Mouse (Mus musculus) midbrain, postnatal 0 days (tissue): Measurements from ENCODE around the gene Pdzph1. TPM values are rescaled to one million over a fixed set of nuclear protein-coding genes. Genes with fewer than 3 reads are reported as not detected.

Source experiments
- ATAC-seq: fragments of 200-750 bp; cut with Nextera tagmentation; 2 replicates; pipeline ENCODE4 v1.8.0; 2017; ENCODE audit warnings: moderate number of reproducible peaks, mild to moderate bottlenecking, moderate TSS enrichment, moderate library complexity; ENCODE audit not compliant: low FRiP score
- DNase-seq: peaks from one replicate; pipeline ENCODE4 v3.0.0-alpha.2; 2015; ENCODE audit warnings: low spot score
- H3K27ac ChIP-seq: fragments of 300-500 bp; sonication (generic); 2 replicates; pipeline ENCODE4 v1.5.1; 2014; ENCODE audit warnings: low read depth, mild to moderate bottlenecking, low read length, mixed read lengths
- H3K27me3 ChIP-seq: fragments of 300-500 bp; sonication (generic); 2 replicates; pipeline ENCODE4 v1.6.1; 2014; ENCODE audit warnings: low read length, control low read depth, mixed read lengths; ENCODE audit not compliant: insufficient read depth
- H3K36me3 ChIP-seq: fragments of 300-500 bp; sonication (generic); 2 replicates; pipeline ENCODE4 v1.6.1; 2014; ENCODE audit warnings: low read length, control low read depth, mixed read lengths; ENCODE audit not compliant: insufficient read depth
- H3K4me1 ChIP-seq: fragments of 300-500 bp; sonication (generic); 2 replicates; pipeline ENCODE4 v1.6.1; 2014; ENCODE audit warnings: mild to moderate bottlenecking, control low read depth, antibody characterized with exemption, low read length, mixed read lengths; ENCODE audit not compliant: insufficient read depth
- H3K4me2 ChIP-seq: fragments of 300-500 bp; sonication (generic); 2 replicates; pipeline ENCODE4 v1.6.1; 2014; ENCODE audit warnings: low read depth, mild to moderate bottlenecking, low read length, mixed read lengths; ENCODE audit not compliant: poor library complexity, severe bottlenecking
- H3K4me3 ChIP-seq: fragments of 300-500 bp; sonication (generic); 2 replicates; pipeline ENCODE4 v1.5.1; 2014; ENCODE audit warnings: low read depth, mild to moderate bottlenecking, low read length, moderate library complexity
- H3K9ac ChIP-seq: fragments of 300-500 bp; sonication (generic); replicated peaks from 2 replicates; pipeline ENCODE4 v1.6.1; 2014; ENCODE audit warnings: mild to moderate bottlenecking, low read length, moderate library complexity, mixed read lengths; ENCODE audit not compliant: poor library complexity, severe bottlenecking
- H3K9me3 ChIP-seq: fragments of 300-500 bp; sonication (generic); 2 replicates; pipeline ENCODE4 v1.6.1; 2016; ENCODE audit warnings: low read length, control low read depth
- CTCF ChIP-seq: IDR thresholded peaks from 2 replicates; pipeline ENCODE4 v1.5.1; 2016; ENCODE audit warnings: antibody characterized with exemption, mild to moderate bottlenecking
- WGBS: fragments of 180-500 bp; shearing (Covaris S2); extraction: QIAGEN DNeasy Blood & Tissue Kit; methylation state at CpG from one replicate; pipeline ENCODE4 v1.1.7; 2014; 5-methylcytosine and 5-hydroxymethylcytosine counted together
- polyA plus RNA-seq: library from polyadenylated mRNA; unstranded; fragments of >200 nt; fragmentation: Nextera tagmentation; extraction: Ambion mirVana; gene quantifications from 2 replicates; pipeline ENCODE4 v1.2.1, GENCODE M21; 2015
- total RNA-seq: library from RNA; depleted of rRNA; stranded (reverse); fragments of >200 nt; gene quantifications from 2 replicates; pipeline ENCODE4 v1.2.3, GENCODE M21; 2014; rRNA removed

The Pdzph1 gene
- total and polyA plus RNA-seq, 2 experiments from 2014 or later = 2.2 to 6.4 TPM

GRCm38 (mm10) chr17:58884393-58884792 lies 106.8 kb downstream of the Pdzph1 start:
- no peaks in the 10 kb centered on the region for H3K36me3 ChIP-seq
- DNase-seq (no peak), ATAC-seq (no peak)
- no peak overlapping the region for H3K27ac ChIP-seq
- no peak overlapping the region for H3K9ac ChIP-seq
- no peaks in the 10 kb centered on the region for H3K9me3 ChIP-seq
- no peak for TF ChIP-seq CTCF
- H3K4me2 ChIP-seq = no peak overlapping the region
- 26% methylated on average over 1 of the region's 1 CpGs for WGBS
- H3K27me3 ChIP-seq = no peaks in the 10 kb centered on the region
- H3K4me1 ChIP-seq = no peaks in the 10 kb centered on the region; the same call in 1 of the 2 replicates
- H3K4me3 ChIP-seq = no peak overlapping the region

- TF ChIP-seq CTCF = no peak
- 74% methylated on average over 1 of the region's 1 CpGs for WGBS
- H3K36me3 ChIP-seq = no peaks in the 10 kb centered on the region
- no peak overlapping the region for H3K9ac ChIP-seq
- H3K4me2 ChIP-seq = no peak overlapping the region
- H3K9me3 ChIP-seq = no peaks in the 10 kb centered on the region
- no peak overlapping the region for H3K4me3 ChIP-seq
- ATAC-seq (no peak), DNase-seq (no peak)
- no peaks in the 10 kb centered on the region for H3K4me1 ChIP-seq
- H3K27ac ChIP-seq = no peak overlapping the region
- H3K27me3 ChIP-seq = no peaks in the 10 kb centered on the region
These were observed 117.8 kb downstream of the Pdzph1 start for GRCm38 (mm10) chr17:58873356-58873755.

GRCm38 (mm10) chr17:58870795-58871194 lies 120.4 kb downstream of the Pdzph1 start:
- ATAC-seq (peak; percentile 62; the same call in 1 of the 2 replicates), DNase-seq (peak; percentile 79)
- Histone ChIP-seq H3K4me2 (no peak overlapping the region), H3K9me3 (no peaks in the 10 kb centered on the region), H3K4me1 (no peaks in the 10 kb centered on the region), H3K27ac (no peak overlapping the region), H3K9ac (no peak overlapping the region), H3K27me3 (no peaks in the 10 kb centered on the region), H3K36me3 (no peaks in the 10 kb centered on the region), H3K4me3 (no peak overlapping the region)
- TF ChIP-seq CTCF = peak; percentile 89

Other genes starting within 250 kb of the Pdzph1 start
- gene Nudt12, start 22.0 kb upstream of the Pdzph1 start, total RNA-seq = 2.8 and 4.5 TPM in 2 replicates
- gene Nudt12, start 22.0 kb upstream of the Pdzph1 start, polyA plus RNA-seq = 2.6 and 3.7 TPM in 2 replicates